ENCODE assay signal across 29 mouse cellular contexts in genomic region chr2:5239492-5239891, GRCm38 (mm10).
DNase-seq lines count a peak whose midpoint lies in the region; ATAC-seq and TF ChIP-seq lines count a peak whose summit lies in the region.
"Had no signal": no experiment of that assay in that cellular context is flagged by ENCODE, and none has a peak within 500 bp of the region (broad histone marks: within the 10 kb centered on the region; RNA-seq: fewer than 3 reads in every experiment).

No protein-coding gene starts in this region.

- WGBS in kidney, embryonic 14.5 days: 47% methylated on average over 4 of the region's 4 CpGs
- WGBS in limb, embryonic 13.5 days: 49% methylated on average over 4 of the region's 4 CpGs
- WGBS in limb, embryonic 10.5 days: 78% methylated on average over 4 of the region's 4 CpGs
- WGBS in limb, embryonic 15.5 days: 32% methylated on average over 4 of the region's 4 CpGs

- H3K9me3 ChIP-seq in kidney, embryonic 14.5 days (ENCODE audit: control insufficient read depth, low read length): no peaks in the 10 kb centered on the region
- no peaks in the 10 kb centered on the region for H3K9me3 ChIP-seq in limb, embryonic 13.5 days
- no peaks in the 10 kb centered on the region for H3K9me3 ChIP-seq in limb, embryonic 10.5 days (replicated peaks)
- no peaks in the 10 kb centered on the region for H3K9me3 ChIP-seq in limb, embryonic 15.5 days
- H3K9me3 ChIP-seq: forebrain, embryonic 10.5 days; forebrain, embryonic 15.5 days; heart, embryonic 10.5 days; hindbrain, embryonic 12.5 days; midbrain, embryonic 13.5 days; neural tube, embryonic 13.5 days; stomach, embryonic 15.5 days had no signal

- no peak overlapping the region for H3K9ac ChIP-seq in kidney, embryonic 14.5 days (ENCODE audit: low read depth, low read length)
- H3K9ac ChIP-seq in limb, embryonic 13.5 days: no peak overlapping the region
- no peak overlapping the region for H3K9ac ChIP-seq in limb, embryonic 15.5 days
- H3K9ac ChIP-seq: forebrain, embryonic 15.5 days; hindbrain, embryonic 12.5 days; liver, embryonic 14.5 days; midbrain, embryonic 13.5 days; neural tube, embryonic 13.5 days; stomach, embryonic 15.5 days had no signal

- no peak for ATAC-seq in kidney, embryonic 14.5 days (ENCODE audit: low FRiP score, low TSS enrichment)
- no peak for ATAC-seq in limb, embryonic 13.5 days (ENCODE audit: low FRiP score, low read depth)
- peak; percentile 54; the same call in 1 of the 2 replicates for ATAC-seq in limb, embryonic 15.5 days (ENCODE audit: insufficient number of reproducible peaks, low FRiP score, low TSS enrichment, low read depth)
- ATAC-seq: forebrain, embryonic 15.5 days; intestine, postnatal 0 days; midbrain, embryonic 13.5 days had no signal

- 0 out of 2 replicates have a peak overlapping the region, but pooled peaks have one; percentile 7 for H3K27ac ChIP-seq in kidney, embryonic 14.5 days (ENCODE audit: low read depth, low read length)
- peak overlapping the region; percentile 22; the same call in 1 of the 2 replicates for H3K27ac ChIP-seq in limb, embryonic 13.5 days
- H3K27ac ChIP-seq in limb, embryonic 10.5 days: no peak overlapping the region
- peak overlapping the region; percentile 12; the same call in 1 of the 2 replicates for H3K27ac ChIP-seq in embryonic fibroblast, embryonic 13.5 days (ENCODE audit: insufficient read depth, low read length)
- H3K27ac ChIP-seq in limb, embryonic 15.5 days: peak overlapping the region; percentile 43
- H3K27ac ChIP-seq: forebrain, embryonic 10.5 days; forebrain, embryonic 15.5 days; heart, embryonic 10.5 days; hindbrain, embryonic 12.5 days; left cerebral cortex, adult 2 months; liver, embryonic 14.5 days; macrophage; midbrain, embryonic 13.5 days; neural tube, embryonic 13.5 days; stomach, embryonic 15.5 days had no signal

- no peak for TF ChIP-seq CTCF in embryonic fibroblast, embryonic 13.5 days (IDR thresholded peaks at IDR 0.05; ENCODE audit: borderline replicate concordance, insufficient read depth, low read length)

- TF ChIP-seq POLR2A in embryonic fibroblast, embryonic 13.5 days (IDR thresholded peaks at IDR 0.05; ENCODE audit: low read depth, low read length): no peak

- no peaks in the 10 kb centered on the region for H3K36me3 ChIP-seq in kidney, embryonic 14.5 days (ENCODE audit: control insufficient read depth, insufficient read depth, low read length)
- H3K36me3 ChIP-seq in limb, embryonic 13.5 days: no peaks in the 10 kb centered on the region
- H3K36me3 ChIP-seq in limb, embryonic 10.5 days: no peaks in the 10 kb centered on the region
- no peaks in the 10 kb centered on the region for H3K36me3 ChIP-seq in limb, embryonic 15.5 days
- H3K36me3 ChIP-seq: forebrain, embryonic 10.5 days; forebrain, embryonic 15.5 days; heart, embryonic 10.5 days; hindbrain, embryonic 12.5 days; midbrain, embryonic 13.5 days; neural tube, embryonic 13.5 days; stomach, embryonic 15.5 days had no signal

- H3K27me3 ChIP-seq in kidney, embryonic 14.5 days (ENCODE audit: control insufficient read depth, insufficient read depth, low read length): no peaks in the 10 kb centered on the region
- no peaks in the 10 kb centered on the region for H3K27me3 ChIP-seq in limb, embryonic 13.5 days
- H3K27me3 ChIP-seq in limb, embryonic 10.5 days (ENCODE audit: low read depth, poor library complexity, severe bottlenecking): no peaks in the 10 kb centered on the region
- no peaks in the 10 kb centered on the region for H3K27me3 ChIP-seq in limb, embryonic 15.5 days
- H3K27me3 ChIP-seq: forebrain, embryonic 15.5 days; hindbrain, embryonic 12.5 days; midbrain, embryonic 13.5 days; neural tube, embryonic 13.5 days; stomach, embryonic 15.5 days had no signal

- no peak for DNase-seq in kidney, adult 8-10 months
- DNase-seq in limb, embryonic 10.5 days (ENCODE audit: low spot score): no peak
- DNase-seq in gastrocnemius, adult 18-20 months (ENCODE audit: low spot score): no peak
- no peak for DNase-seq in frontal cortex, postnatal 25 days (ENCODE audit: low spot score in 2 of 2)
- DNase-seq: adrenal gland, adult 8-10 months; B cell, adult 2 months; cerebellum, adult 8-10 months; cerebellum, postnatal 25 days; gastrocnemius, postnatal 10 days; heart, postnatal 36 days; liver; lung, adult 2 months; lung, postnatal 10 days; thymus, postnatal 14 days had no signal

- H3K4me2 ChIP-seq in kidney, embryonic 14.5 days (replicated peaks; ENCODE audit: low read depth, low read length): no peak overlapping the region
- H3K4me2 ChIP-seq in limb, embryonic 13.5 days (replicated peaks): no peak overlapping the region
- 0 out of 2 replicates have a peak overlapping the region, but pooled peaks have one; percentile 14 for H3K4me2 ChIP-seq in limb, embryonic 15.5 days
- H3K4me2 ChIP-seq: forebrain, embryonic 15.5 days; hindbrain, embryonic 12.5 days; midbrain, embryonic 13.5 days; neural tube, embryonic 13.5 days; stomach, embryonic 15.5 days had no signal

- H3K4me3 ChIP-seq in kidney, embryonic 14.5 days (ENCODE audit: low read length): no peak overlapping the region
- no peak overlapping the region for H3K4me3 ChIP-seq in limb, embryonic 13.5 days
- no peak overlapping the region for H3K4me3 ChIP-seq in limb, embryonic 10.5 days
- H3K4me3 ChIP-seq in embryonic fibroblast, embryonic 13.5 days (ENCODE audit: insufficient read depth, low read length): no peak overlapping the region
- no peak overlapping the region for H3K4me3 ChIP-seq in limb, embryonic 15.5 days
- H3K4me3 ChIP-seq: forebrain, embryonic 10.5 days; forebrain, embryonic 15.5 days; heart, embryonic 10.5 days; hindbrain, embryonic 12.5 days; left cerebral cortex, adult 2 months; midbrain, embryonic 13.5 days; neural tube, embryonic 13.5 days; stomach, embryonic 15.5 days had no signal

- H3K4me1 ChIP-seq in kidney, embryonic 14.5 days (ENCODE audit: control insufficient read depth, insufficient read depth, low read length): 0 out of 2 replicates have a peak, but pooled peaks cover 4% of the 10 kb centered on the region
- H3K4me1 ChIP-seq in limb, embryonic 13.5 days: peaks cover 37% of the 10 kb centered on the region
- H3K4me1 ChIP-seq in limb, embryonic 10.5 days: peaks cover 5% of the 10 kb centered on the region
- H3K4me1 ChIP-seq in embryonic fibroblast, embryonic 13.5 days (ENCODE audit: control insufficient read depth, insufficient read depth, low read length): peaks cover 5% of the 10 kb centered on the region; the same call in 1 of the 2 replicates
- peaks cover 37% of the 10 kb centered on the region for H3K4me1 ChIP-seq in limb, embryonic 15.5 days
- H3K4me1 ChIP-seq: heart, embryonic 10.5 days; hindbrain, embryonic 12.5 days; midbrain, embryonic 13.5 days had no signal
